Mouse (Mus musculus) adrenal gland, postnatal 10 days (tissue): Measurements from ENCODE around the gene Gm21943. TPM values are rescaled to one million over a fixed set of nuclear protein-coding genes. Genes with fewer than 3 reads are reported as not detected.
"Not testable (repeated sequence)": the region's sequence is repeated elsewhere in the genome, so short reads cannot be mapped to it uniquely, and the experiment has no call there.

Experiments used
- DNase-seq: peaks from one replicate; pipeline ENCODE4 v3.0.0; 2021; ENCODE audit warnings: mixed read lengths
- long read RNA-seq, 2 experiments: library from polyadenylated mRNA; stranded (forward); transcript quantifications; one replicate each; pipeline ENCODE4 v2.0.0; 2021
- total RNA-seq, 2 experiments: library from RNA; stranded (reverse); gene quantifications; 2 replicates each; pipeline ENCODE4 v1.2.3; 2021

The Gm21943 gene
- total RNA-seq: not detected
- long read RNA-seq, experiment 1: 0 reads
- long read RNA-seq, experiment 2: 0 reads

DNA sequence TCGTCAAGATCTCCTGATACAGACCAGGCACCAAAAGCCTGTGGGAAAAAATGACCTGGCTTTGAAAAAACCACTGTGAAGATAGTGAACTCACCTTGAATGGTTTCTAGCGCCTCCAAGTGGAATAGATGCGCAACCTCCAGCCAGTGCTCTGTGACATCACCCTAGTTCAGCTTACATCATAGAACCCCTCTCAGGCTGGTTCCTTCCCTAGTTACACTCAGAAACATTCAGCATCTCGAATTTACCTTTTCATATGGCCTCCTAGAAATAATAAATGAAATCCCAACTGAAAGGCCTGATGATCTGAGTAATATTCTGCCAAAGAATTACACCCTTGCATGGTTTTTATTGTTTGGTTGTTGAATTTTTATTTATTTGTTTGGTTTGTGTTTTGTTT, at the start of gene Gm21943:
Gm21943 (minus strand) TSS at position 101 of the 400 bp plus-strand sequence.
- DNase-seq: not testable (repeated sequence)

Other genes starting within 250 kb of the Gm21943 start
- not detected for gene Gm28961, start 172.0 kb upstream of the Gm21943 start, total RNA-seq